Mouse (Mus musculus) midbrain, postnatal 0 days (tissue): Measurements from ENCODE around the gene Ctrc. TPM values are rescaled to one million over a fixed set of nuclear protein-coding genes. Genes with fewer than 3 reads are reported as not detected.

ENCODE experiments used
- ATAC-seq: fragments of 200-750 bp; cut with Nextera tagmentation; 2 replicates; pipeline ENCODE4 v1.8.0; 2017; ENCODE audit warnings: moderate number of reproducible peaks, mild to moderate bottlenecking, moderate TSS enrichment, moderate library complexity; ENCODE audit not compliant: low FRiP score
- DNase-seq: peaks from one replicate; pipeline ENCODE4 v3.0.0-alpha.2; 2015; ENCODE audit warnings: low spot score
- H3K27ac ChIP-seq: fragments of 300-500 bp; sonication (generic); 2 replicates; pipeline ENCODE4 v1.5.1; 2014; ENCODE audit warnings: low read depth, mild to moderate bottlenecking, low read length, mixed read lengths
- H3K27me3 ChIP-seq: fragments of 300-500 bp; sonication (generic); 2 replicates; pipeline ENCODE4 v1.6.1; 2014; ENCODE audit warnings: low read length, control low read depth, mixed read lengths; ENCODE audit not compliant: insufficient read depth
- H3K36me3 ChIP-seq: fragments of 300-500 bp; sonication (generic); 2 replicates; pipeline ENCODE4 v1.6.1; 2014; ENCODE audit warnings: low read length, control low read depth, mixed read lengths; ENCODE audit not compliant: insufficient read depth
- H3K4me1 ChIP-seq: fragments of 300-500 bp; sonication (generic); 2 replicates; pipeline ENCODE4 v1.6.1; 2014; ENCODE audit warnings: mild to moderate bottlenecking, control low read depth, antibody characterized with exemption, low read length, mixed read lengths; ENCODE audit not compliant: insufficient read depth
- H3K4me2 ChIP-seq: fragments of 300-500 bp; sonication (generic); 2 replicates; pipeline ENCODE4 v1.6.1; 2014; ENCODE audit warnings: low read depth, mild to moderate bottlenecking, low read length, mixed read lengths; ENCODE audit not compliant: poor library complexity, severe bottlenecking
- H3K4me3 ChIP-seq: fragments of 300-500 bp; sonication (generic); 2 replicates; pipeline ENCODE4 v1.5.1; 2014; ENCODE audit warnings: low read depth, mild to moderate bottlenecking, low read length, moderate library complexity
- H3K9ac ChIP-seq: fragments of 300-500 bp; sonication (generic); replicated peaks from 2 replicates; pipeline ENCODE4 v1.6.1; 2014; ENCODE audit warnings: mild to moderate bottlenecking, low read length, moderate library complexity, mixed read lengths; ENCODE audit not compliant: poor library complexity, severe bottlenecking
- H3K9me3 ChIP-seq: fragments of 300-500 bp; sonication (generic); 2 replicates; pipeline ENCODE4 v1.6.1; 2016; ENCODE audit warnings: low read length, control low read depth
- CTCF ChIP-seq: IDR thresholded peaks from 2 replicates; pipeline ENCODE4 v1.5.1; 2016; ENCODE audit warnings: antibody characterized with exemption, mild to moderate bottlenecking
- WGBS: fragments of 180-500 bp; shearing (Covaris S2); extraction: QIAGEN DNeasy Blood & Tissue Kit; methylation state at CpG from one replicate; pipeline ENCODE4 v1.1.7; 2014; 5-methylcytosine and 5-hydroxymethylcytosine counted together
- polyA plus RNA-seq: library from polyadenylated mRNA; unstranded; fragments of >200 nt; fragmentation: Nextera tagmentation; extraction: Ambion mirVana; gene quantifications from 2 replicates; pipeline ENCODE4 v1.2.1, GENCODE M21; 2015
- total RNA-seq: library from RNA; depleted of rRNA; stranded (reverse); fragments of >200 nt; gene quantifications from 2 replicates; pipeline ENCODE4 v1.2.3, GENCODE M21; 2014

Ctrc gene
- total and polyA plus RNA-seq, 2 experiments from 2014 or later: not detected

GRCm38 (mm10) chr4:141874601-141875460 is 28.7 kb upstream of the Ctrc start, which contains the start of gene Efhd2:
Gene Efhd2, minus strand, starts transcription at chr4:141874920.
- ATAC-seq (peak; percentile 84), DNase-seq (peak; percentile 86)
- Histone ChIP-seq H3K4me1 (peaks cover 8% of the 10 kb centered on the region; the same call in 1 of the 2 replicates), H3K27me3 (no peaks in the 10 kb centered on the region), H3K27ac (peak within 1 kb of the TSS; percentile 57), H3K9ac (peak within 1 kb of the TSS; percentile 80), H3K36me3 (no peaks in the 10 kb centered on the region; the same call in 1 of the 2 replicates), H3K4me3 (peak within 1 kb of the TSS; percentile 83), H3K4me2 (peak within 1 kb of the TSS; percentile 70), H3K9me3 (no peaks in the 10 kb centered on the region)
- under 1% methylated on average over 50 of the region's 73 CpGs for WGBS
- peak; percentile 47 for TF ChIP-seq CTCF

DNA sequence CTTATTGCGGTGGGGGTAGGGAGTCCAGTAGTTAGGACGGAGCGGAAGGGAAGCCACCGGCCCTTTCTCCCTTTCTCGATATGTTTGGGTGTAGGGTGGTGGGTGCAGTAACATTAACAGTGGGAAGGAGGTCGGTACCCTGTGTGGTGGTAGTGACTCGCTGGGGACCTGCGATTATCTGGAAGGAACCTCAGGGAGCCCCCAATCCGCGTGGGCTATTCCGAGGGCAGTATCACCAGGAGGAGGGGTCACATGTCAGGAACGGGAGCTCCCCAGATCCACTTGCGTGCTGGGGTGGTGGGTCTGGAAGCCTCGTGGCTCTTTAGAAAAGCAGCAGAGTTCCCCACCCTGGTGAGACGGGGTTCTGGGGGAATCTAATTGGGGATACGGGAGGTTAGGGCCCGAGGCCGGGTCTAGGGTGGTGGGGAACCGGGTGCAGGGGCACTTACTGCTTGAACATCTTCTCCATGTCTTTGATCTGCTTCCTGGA is 28.0 kb upstream of the Ctrc start:
- H3K9me3 ChIP-seq: no peaks in the 10 kb centered on the region
- no peak for DNase-seq
- H3K27me3 ChIP-seq: no peaks in the 10 kb centered on the region
- H3K27ac ChIP-seq: peak overlapping the region; percentile 57
- peak; percentile 28; the same call in 1 of the 2 replicates for ATAC-seq
- H3K4me2 ChIP-seq: peak overlapping the region; percentile 70
- H3K4me3 ChIP-seq: peak overlapping the region; percentile 83
- H3K9ac ChIP-seq: peak overlapping the region; percentile 80
- H3K36me3 ChIP-seq: no peaks in the 10 kb centered on the region; the same call in 1 of the 2 replicates
- under 1% methylated on average over 19 of the region's 19 CpGs for WGBS
- peaks cover 8% of the 10 kb centered on the region; the same call in 1 of the 2 replicates for H3K4me1 ChIP-seq
- no peak for TF ChIP-seq CTCF

GRCm38 (mm10) chr4:141872977-141873376 is 26.8 kb upstream of the Ctrc start:
- Histone ChIP-seq H3K9me3 (no peaks in the 10 kb centered on the region), H3K27me3 (no peaks in the 10 kb centered on the region), H3K27ac (no peak overlapping the region), H3K4me1 (peaks cover 8% of the 10 kb centered on the region; the same call in 1 of the 2 replicates), H3K4me3 (peak overlapping the region; percentile 83), H3K9ac (no peak overlapping the region; the same call in 1 of the 2 replicates), H3K36me3 (no peaks in the 10 kb centered on the region; the same call in 1 of the 2 replicates), H3K4me2 (peak overlapping the region; percentile 70)
- no peak for TF ChIP-seq CTCF
- 78% methylated on average over 9 of the region's 9 CpGs for WGBS
- DNase-seq (no peak), ATAC-seq (no peak)

- DNase-seq (peak; percentile 82), ATAC-seq (peak; percentile 17; the same call in 1 of the 2 replicates)
- no peaks in the 10 kb centered on the region for H3K27me3 ChIP-seq
- H3K9ac ChIP-seq: 0 out of 2 replicates have a peak overlapping the region, but pooled peaks have one; percentile 14
- WGBS: 44% methylated on average over 9 of the region's 9 CpGs
- H3K36me3 ChIP-seq: no peaks in the 10 kb centered on the region; the same call in 1 of the 2 replicates
- peak overlapping the region; percentile 43; the same call in 1 of the 2 replicates for H3K27ac ChIP-seq
- TF ChIP-seq CTCF: no peak; the same call in 1 of the 2 replicates
- H3K9me3 ChIP-seq: no peaks in the 10 kb centered on the region
- peak overlapping the region; percentile 83; the same call in 1 of the 2 replicates for H3K4me3 ChIP-seq
- H3K4me1 ChIP-seq: peaks cover 15% of the 10 kb centered on the region; the same call in 1 of the 2 replicates
- H3K4me2 ChIP-seq: peak overlapping the region; percentile 70
These were observed 25.8 kb upstream of the Ctrc start for GRCm38 (mm10) chr4:141871909-141872308.

- Histone ChIP-seq H3K9me3 (no peaks in the 10 kb centered on the region), H3K4me3 (no peak overlapping the region), H3K4me1 (peaks cover 18% of the 10 kb centered on the region; the same call in 1 of the 2 replicates), H3K9ac (no peak overlapping the region), H3K27me3 (no peaks in the 10 kb centered on the region), H3K36me3 (no peaks in the 10 kb centered on the region; the same call in 1 of the 2 replicates), H3K27ac (peak overlapping the region; percentile 43; the same call in 1 of the 2 replicates), H3K4me2 (peak overlapping the region; percentile 70)
- 84% methylated on average over 3 of the region's 3 CpGs for WGBS
- ATAC-seq (no peak), DNase-seq (no peak)
- TF ChIP-seq CTCF: no peak
These were observed 25.2 kb upstream of the Ctrc start for GRCm38 (mm10) chr4:141871333-141871725.
